Mouse (Mus musculus) forebrain, embryonic 13.5 days (tissue): ENCODE data around the gene Ahdc1. TPM values are rescaled to one million over a fixed set of nuclear protein-coding genes. Genes with fewer than 3 reads are reported as not detected.

Experiments used
- ATAC-seq: fragments of 200-750 bp; cut with Nextera tagmentation; 2 replicates; pipeline ENCODE4 v1.8.0; 2017
- H3K27ac ChIP-seq: fragments of 300-500 bp; sonication (generic); 2 replicates; pipeline ENCODE4 v1.5.1; 2015; ENCODE audit warnings: inconsistent platforms, mild to moderate bottlenecking, moderate library complexity
- H3K27me3 ChIP-seq: fragments of 300-500 bp; sonication (generic); 2 replicates; pipeline ENCODE4 v1.6.1; 2015; ENCODE audit warnings: mild to moderate bottlenecking, inconsistent platforms
- H3K36me3 ChIP-seq: fragments of 300-500 bp; sonication (generic); 2 replicates; pipeline ENCODE4 v1.6.1; 2015; ENCODE audit warnings: mild to moderate bottlenecking, inconsistent platforms; ENCODE audit not compliant: poor library complexity, severe bottlenecking
- H3K4me1 ChIP-seq: fragments of 300-500 bp; sonication (generic); 2 replicates; pipeline ENCODE4 v1.6.1; 2015; ENCODE audit warnings: inconsistent platforms
- H3K4me2 ChIP-seq: fragments of 300-500 bp; sonication (generic); 2 replicates; pipeline ENCODE4 v1.6.1; 2015; ENCODE audit warnings: inconsistent platforms, mild to moderate bottlenecking, moderate library complexity
- H3K4me3 ChIP-seq: fragments of 300-500 bp; sonication (generic); 2 replicates; pipeline ENCODE4 v1.5.1; 2015; ENCODE audit warnings: mild to moderate bottlenecking, inconsistent platforms
- H3K9ac ChIP-seq: fragments of 300-500 bp; sonication (generic); 2 replicates; pipeline ENCODE4 v1.6.1; 2015; ENCODE audit warnings: mild to moderate bottlenecking, inconsistent platforms
- H3K9me3 ChIP-seq: fragments of 300-500 bp; sonication (generic); replicated peaks from 2 replicates; pipeline ENCODE4 v1.6.1; 2016; ENCODE audit warnings: inconsistent platforms
- WGBS: fragments of 180-500 bp; shearing (Covaris S2); methylation state at CpG from one replicate; pipeline ENCODE4 v1.1.7; 2015; 5-methylcytosine and 5-hydroxymethylcytosine counted together
- polyA plus RNA-seq: library from polyadenylated mRNA; unstranded; fragments of >200 nt; fragmentation: Nextera tagmentation; extraction: Ambion mirVana; gene quantifications from 2 replicates; pipeline ENCODE4 v1.2.1, GENCODE M21; 2015

The Ahdc1 gene
- polyA plus RNA-seq, 1 experiment from 2014 or later = 7.3 TPM

GRCm38 (mm10) chr4:133055163-133055951 is 44.3 kb downstream of the Ahdc1 start:
- H3K4me3 ChIP-seq = no peak overlapping the region
- H3K27me3 ChIP-seq = no peaks in the 10 kb centered on the region
- H3K4me2 ChIP-seq = no peak overlapping the region
- no peaks in the 10 kb centered on the region for H3K9me3 ChIP-seq
- no peak overlapping the region for H3K9ac ChIP-seq
- no peak overlapping the region; the same call in 1 of the 2 replicates for H3K27ac ChIP-seq
- H3K4me1 ChIP-seq = peaks cover 45% of the 10 kb centered on the region
- 75% methylated on average over 8 of the region's 8 CpGs for WGBS
- H3K36me3 ChIP-seq = peaks cover 12% of the 10 kb centered on the region
- ATAC-seq = peak; percentile 41; the same call in 1 of the 2 replicates

GRCm38 (mm10) chr4:133056069-133056890 is 45.2 kb downstream of the Ahdc1 start:
- Histone ChIP-seq H3K4me3 (no peak overlapping the region), H3K27me3 (no peaks in the 10 kb centered on the region), H3K36me3 (peaks cover 21% of the 10 kb centered on the region), H3K9ac (no peak overlapping the region), H3K9me3 (no peaks in the 10 kb centered on the region), H3K4me1 (peaks cover 36% of the 10 kb centered on the region), H3K27ac (peak overlapping the region; percentile 16; the same call in 1 of the 2 replicates), H3K4me2 (0 out of 2 replicates have a peak overlapping the region, but pooled peaks have one; percentile 8)
- 6% methylated on average over 15 of the region's 15 CpGs for WGBS
- ATAC-seq = peak; percentile 78

DNA sequence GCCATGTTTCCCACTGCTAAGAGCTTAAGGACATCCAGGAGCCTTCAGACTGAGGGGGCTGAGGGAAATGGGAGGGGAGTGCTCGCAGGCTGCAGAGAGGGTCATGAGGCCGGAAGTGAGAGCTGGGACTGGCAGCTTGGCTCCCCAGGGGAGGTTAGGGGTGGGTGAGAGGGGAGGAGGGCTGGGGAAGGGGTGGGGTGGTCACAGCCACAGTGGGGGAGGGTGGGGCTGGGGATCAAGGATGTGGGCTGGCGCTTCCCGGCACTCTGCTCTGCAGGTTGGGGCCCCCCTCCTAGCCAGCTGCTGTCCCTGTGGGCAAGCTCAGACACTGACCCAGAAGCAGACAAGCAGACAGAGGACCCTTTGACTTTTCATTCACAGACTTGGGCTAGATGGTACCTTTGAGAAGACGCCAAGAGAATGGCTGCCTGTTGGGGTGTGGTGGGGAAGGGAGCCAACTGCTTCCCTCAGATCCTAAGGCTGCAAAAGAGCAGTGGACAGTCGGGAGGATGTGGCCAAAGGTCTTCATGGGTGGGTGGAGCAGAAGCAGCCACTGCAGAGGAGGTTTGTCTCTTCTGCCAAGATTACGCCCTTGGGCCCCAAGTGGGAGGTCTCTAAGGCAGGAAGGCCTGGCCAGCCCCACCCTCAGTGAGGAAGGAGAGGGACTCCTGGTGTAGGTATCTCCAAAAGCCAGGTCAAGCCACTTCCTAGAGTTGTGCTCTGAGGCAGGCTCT is 46.5 kb downstream of the Ahdc1 start:
- Histone ChIP-seq H3K27me3 (no peaks in the 10 kb centered on the region), H3K27ac (no peak overlapping the region), H3K4me3 (no peak overlapping the region), H3K9ac (no peak overlapping the region), H3K36me3 (peaks cover 34% of the 10 kb centered on the region), H3K9me3 (no peaks in the 10 kb centered on the region), H3K4me1 (peaks cover 23% of the 10 kb centered on the region), H3K4me2 (no peak overlapping the region)
- ATAC-seq = no peak
- 51% methylated on average over 7 of the region's 7 CpGs for WGBS

- Histone ChIP-seq H3K4me1 (peaks cover 17% of the 10 kb centered on the region), H3K4me2 (no peak overlapping the region), H3K9ac (no peak overlapping the region), H3K4me3 (no peak overlapping the region), H3K27me3 (no peaks in the 10 kb centered on the region), H3K27ac (no peak overlapping the region), H3K9me3 (no peaks in the 10 kb centered on the region), H3K36me3 (peaks cover 39% of the 10 kb centered on the region)
- WGBS = 95% methylated on average over 4 of the region's 4 CpGs
- no peak for ATAC-seq
Measured at GRCm38 (mm10) chr4:133058123-133058453, 47.0 kb downstream of the Ahdc1 start.

- ATAC-seq = no peak
- H3K4me2 ChIP-seq = no peak overlapping the region
- H3K9ac ChIP-seq = peak overlapping the region; percentile 18; the same call in 1 of the 2 replicates
- H3K4me1 ChIP-seq = peaks cover 16% of the 10 kb centered on the region
- H3K36me3 ChIP-seq = peaks cover 46% of the 10 kb centered on the region
- WGBS = 77% methylated on average over 11 of the region's 11 CpGs
- H3K27ac ChIP-seq = no peak overlapping the region
- no peaks in the 10 kb centered on the region for H3K27me3 ChIP-seq
- no peak overlapping the region for H3K4me3 ChIP-seq
- H3K9me3 ChIP-seq = no peaks in the 10 kb centered on the region
Measured at GRCm38 (mm10) chr4:133058513-133059480, 47.7 kb downstream of the Ahdc1 start.

GRCm38 (mm10) chr4:133060702-133061101 is 49.6 kb downstream of the Ahdc1 start:
- no peak overlapping the region for H3K4me3 ChIP-seq
- H3K36me3 ChIP-seq = peaks cover 57% of the 10 kb centered on the region
- no peaks in the 10 kb centered on the region for H3K9me3 ChIP-seq
- 92% methylated on average over 11 of the region's 11 CpGs for WGBS
- no peaks in the 10 kb centered on the region for H3K27me3 ChIP-seq
- no peak overlapping the region for H3K4me2 ChIP-seq
- no peak overlapping the region for H3K27ac ChIP-seq
- ATAC-seq = no peak
- no peak overlapping the region for H3K9ac ChIP-seq
- peaks cover 13% of the 10 kb centered on the region for H3K4me1 ChIP-seq

GRCm38 (mm10) chr4:133061798-133062197 is 50.7 kb downstream of the Ahdc1 start:
- H3K9ac ChIP-seq = no peak overlapping the region
- no peak for ATAC-seq
- no peak overlapping the region for H3K4me3 ChIP-seq
- H3K27ac ChIP-seq = no peak overlapping the region
- 96% methylated on average over 20 of the region's 20 CpGs for WGBS
- H3K27me3 ChIP-seq = no peaks in the 10 kb centered on the region
- H3K4me1 ChIP-seq = peaks cover 2% of the 10 kb centered on the region; the same call in 1 of the 2 replicates
- no peaks in the 10 kb centered on the region for H3K9me3 ChIP-seq
- no peak overlapping the region for H3K4me2 ChIP-seq
- H3K36me3 ChIP-seq = peaks cover 65% of the 10 kb centered on the region

DNA sequence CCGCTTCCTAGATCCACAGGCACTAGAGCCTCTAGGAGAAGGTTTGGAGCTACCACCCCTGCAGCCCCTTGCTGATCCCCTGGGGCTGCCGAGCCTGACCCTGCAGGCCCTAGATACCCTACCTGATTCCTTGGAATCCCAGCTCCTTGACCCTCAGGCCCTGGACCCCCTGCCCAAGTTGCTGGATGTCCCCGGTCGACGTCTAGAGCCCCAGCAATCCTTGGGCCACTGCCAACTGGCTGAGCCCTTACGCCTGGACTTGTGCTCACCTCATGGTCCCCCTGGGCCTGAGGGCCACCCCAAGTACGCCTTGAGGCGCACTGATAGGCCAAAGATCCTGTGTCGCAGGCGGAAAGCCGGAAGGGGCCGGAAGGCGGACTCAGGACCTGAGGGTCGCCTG is 51.2 kb downstream of the Ahdc1 start:
- no peak for ATAC-seq
- Histone ChIP-seq H3K4me2 (no peak overlapping the region), H3K27me3 (no peaks in the 10 kb centered on the region), H3K9me3 (no peaks in the 10 kb centered on the region), H3K27ac (no peak overlapping the region), H3K36me3 (peaks cover 70% of the 10 kb centered on the region), H3K4me3 (no peak overlapping the region), H3K9ac (no peak overlapping the region), H3K4me1 (peaks cover under 1% of the 10 kb centered on the region; the same call in 1 of the 2 replicates)
- WGBS = 93% methylated on average over 14 of the region's 14 CpGs

DNA sequence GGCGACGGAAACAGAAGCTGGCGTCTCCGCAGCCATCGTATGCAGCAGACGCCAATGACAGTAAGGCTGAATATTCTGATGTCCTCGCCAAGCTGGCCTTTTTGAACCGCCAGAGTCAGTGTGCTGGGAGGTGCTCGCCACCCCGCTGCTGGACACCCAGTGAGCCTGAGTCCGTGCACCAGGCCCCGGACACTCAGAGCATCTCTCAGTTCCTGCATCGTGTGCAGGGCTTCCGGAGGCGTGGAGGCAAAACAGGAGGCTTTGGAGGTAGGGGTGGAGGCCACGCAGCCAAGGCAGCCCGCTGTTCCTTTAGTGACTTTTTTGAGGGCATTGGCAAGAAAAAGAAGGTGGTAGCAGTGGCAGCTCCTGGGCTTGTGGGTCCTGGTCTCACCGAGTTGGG is 52.1 kb downstream of the Ahdc1 start:
- H3K36me3 ChIP-seq = peaks cover 70% of the 10 kb centered on the region
- H3K4me1 ChIP-seq = peaks cover 4% of the 10 kb centered on the region; the same call in 1 of the 2 replicates
- no peaks in the 10 kb centered on the region for H3K9me3 ChIP-seq
- H3K9ac ChIP-seq = no peak overlapping the region
- WGBS = 95% methylated on average over 18 of the region's 18 CpGs
- no peak overlapping the region for H3K4me2 ChIP-seq
- no peak overlapping the region for H3K27ac ChIP-seq
- no peak for ATAC-seq
- no peaks in the 10 kb centered on the region for H3K27me3 ChIP-seq
- no peak overlapping the region for H3K4me3 ChIP-seq

- ATAC-seq = no peak
- 91% methylated on average over 13 of the region's 13 CpGs for WGBS
Measured at GRCm38 (mm10) chr4:133063799-133064198, 52.7 kb downstream of the Ahdc1 start.

GRCm38 (mm10) chr4:133064791-133065190 is 53.7 kb downstream of the Ahdc1 start:
- no peak for ATAC-seq
- peaks cover 81% of the 10 kb centered on the region for H3K36me3 ChIP-seq
- no peak overlapping the region for H3K4me3 ChIP-seq
- WGBS = 97% methylated on average over 19 of the region's 19 CpGs
- H3K4me2 ChIP-seq = no peak overlapping the region
- H3K9me3 ChIP-seq = no peaks in the 10 kb centered on the region
- peaks cover 15% of the 10 kb centered on the region; the same call in 1 of the 2 replicates for H3K4me1 ChIP-seq
- H3K27ac ChIP-seq = no peak overlapping the region
- no peaks in the 10 kb centered on the region for H3K27me3 ChIP-seq
- H3K9ac ChIP-seq = no peak overlapping the region

More at GRCm38 (mm10) chr4:133063799-133064198, 52.7 kb downstream of the Ahdc1 start:
- H3K4me2 ChIP-seq = no peak overlapping the region
- H3K9me3 ChIP-seq = no peaks in the 10 kb centered on the region
- H3K27me3 ChIP-seq = no peaks in the 10 kb centered on the region
- no peak overlapping the region for H3K27ac ChIP-seq
- no peak overlapping the region for H3K4me3 ChIP-seq
- no peak overlapping the region for H3K9ac ChIP-seq
- H3K4me1 ChIP-seq = peaks cover 10% of the 10 kb centered on the region; the same call in 1 of the 2 replicates
- peaks cover 72% of the 10 kb centered on the region for H3K36me3 ChIP-seq
